Mouse (Mus musculus) cerebellum, postnatal 10 days (tissue): Measurements from ENCODE around the gene Pax4.
A peak's percentile ranks its signal among the peaks of the same experiment; 100 is the strongest.

Experiments used
- DNase-seq, 2 experiments: peaks; one replicate each; pipeline ENCODE4 v3.0.0; 2021; ENCODE audit warnings: mixed read lengths in 2 of 2

The Pax4 gene

DNA sequence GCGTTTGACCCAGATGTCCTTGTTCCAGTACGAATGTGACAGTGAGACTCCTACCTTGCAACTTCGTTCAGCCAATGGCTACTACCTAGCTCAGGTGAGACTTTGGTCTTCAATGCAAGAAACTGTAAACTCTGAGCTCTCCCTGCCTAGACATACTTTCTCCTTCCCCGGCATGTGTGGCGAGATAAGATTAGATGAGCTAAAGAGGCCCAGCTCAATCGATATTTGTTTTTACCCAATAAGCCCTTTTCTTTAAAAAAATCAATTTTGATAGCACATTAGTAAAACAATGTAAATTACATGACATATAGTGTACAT is 17.7 kb downstream of the Pax4 start:
- no peak for DNase-seq

DNA sequence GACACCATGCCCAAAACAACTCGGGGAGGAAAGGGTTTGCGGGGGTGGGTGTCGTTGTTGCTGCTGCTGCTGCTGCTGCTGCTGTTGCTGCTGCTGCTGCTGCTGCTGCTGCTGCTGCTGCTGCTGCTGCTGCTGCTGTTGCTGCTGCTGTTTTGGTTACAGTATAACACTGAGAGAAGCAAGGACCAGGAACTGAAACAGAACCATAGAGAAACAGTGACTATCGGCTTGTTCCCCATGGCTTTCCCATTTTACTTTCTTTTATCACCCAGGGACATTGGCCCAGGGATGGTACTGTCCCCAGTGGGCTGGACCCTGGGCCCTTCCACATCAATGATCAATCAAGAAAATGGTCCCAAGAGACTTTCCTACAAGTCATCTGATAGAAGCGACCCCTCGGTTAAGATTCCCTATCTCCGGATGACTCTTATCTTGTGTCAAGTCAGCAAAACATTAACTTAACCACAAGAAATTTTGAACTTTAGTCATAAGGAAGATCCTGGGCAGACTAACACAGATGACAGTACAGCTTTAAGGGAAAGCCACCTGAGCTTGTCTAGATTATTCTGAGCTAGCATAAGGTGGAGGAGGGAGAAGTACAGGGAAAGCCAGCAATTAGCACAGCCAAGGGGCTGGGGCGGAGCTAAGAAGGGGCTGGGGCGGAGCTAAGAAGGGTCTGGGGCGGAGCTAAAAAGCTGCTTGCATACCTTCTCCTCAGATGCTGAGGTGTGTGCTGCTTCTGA is 18.2 kb downstream of the Pax4 start:
- no peak for DNase-seq

DNA sequence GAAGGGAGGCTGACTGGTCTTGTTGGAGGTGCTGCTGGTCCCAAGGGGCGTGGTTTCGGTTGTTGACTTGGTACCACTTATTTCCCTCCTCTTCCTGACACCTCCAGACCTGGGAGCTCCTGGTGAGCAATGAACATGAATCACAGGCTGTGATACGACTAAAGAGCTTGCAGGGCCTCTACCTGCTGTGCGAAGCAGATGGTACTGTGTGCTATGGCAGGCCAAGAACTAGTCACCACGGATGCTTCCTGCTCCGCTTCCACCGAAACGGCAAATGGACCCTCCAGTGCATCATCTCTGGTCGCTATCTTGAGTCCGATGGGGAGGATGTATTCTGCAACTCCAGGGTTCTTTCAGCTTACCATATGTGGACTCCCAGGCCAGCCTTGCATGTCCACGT is 19.3 kb downstream of the Pax4 start:
- peak in 1 of 2 experiments; percentile 54 for DNase-seq

DNA sequence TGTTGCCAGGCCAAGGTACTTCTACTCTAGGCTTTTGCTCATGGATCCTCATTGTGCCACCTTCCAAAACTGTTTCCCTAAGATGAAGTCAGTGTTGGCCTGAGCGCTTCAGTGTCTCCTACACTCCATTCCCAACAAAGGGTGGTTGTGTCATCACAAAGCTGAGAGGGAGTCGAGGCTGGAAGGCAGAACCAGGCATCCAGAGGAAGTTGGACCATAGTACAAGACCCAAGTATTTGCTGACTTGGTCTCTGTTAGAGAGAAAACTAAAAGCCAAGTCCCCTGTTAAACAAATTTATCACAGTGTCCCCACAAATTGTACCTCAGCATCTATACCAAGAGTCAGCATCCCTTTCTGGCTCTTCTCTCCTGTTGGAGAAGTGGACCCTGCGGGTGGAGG is 20.9 kb downstream of the Pax4 start, which contains the start of gene Gcc1:
Gene Gcc1 (minus strand): TSS at position 101 of the 400 bp plus-strand sequence.
- no peak for DNase-seq

DNA sequence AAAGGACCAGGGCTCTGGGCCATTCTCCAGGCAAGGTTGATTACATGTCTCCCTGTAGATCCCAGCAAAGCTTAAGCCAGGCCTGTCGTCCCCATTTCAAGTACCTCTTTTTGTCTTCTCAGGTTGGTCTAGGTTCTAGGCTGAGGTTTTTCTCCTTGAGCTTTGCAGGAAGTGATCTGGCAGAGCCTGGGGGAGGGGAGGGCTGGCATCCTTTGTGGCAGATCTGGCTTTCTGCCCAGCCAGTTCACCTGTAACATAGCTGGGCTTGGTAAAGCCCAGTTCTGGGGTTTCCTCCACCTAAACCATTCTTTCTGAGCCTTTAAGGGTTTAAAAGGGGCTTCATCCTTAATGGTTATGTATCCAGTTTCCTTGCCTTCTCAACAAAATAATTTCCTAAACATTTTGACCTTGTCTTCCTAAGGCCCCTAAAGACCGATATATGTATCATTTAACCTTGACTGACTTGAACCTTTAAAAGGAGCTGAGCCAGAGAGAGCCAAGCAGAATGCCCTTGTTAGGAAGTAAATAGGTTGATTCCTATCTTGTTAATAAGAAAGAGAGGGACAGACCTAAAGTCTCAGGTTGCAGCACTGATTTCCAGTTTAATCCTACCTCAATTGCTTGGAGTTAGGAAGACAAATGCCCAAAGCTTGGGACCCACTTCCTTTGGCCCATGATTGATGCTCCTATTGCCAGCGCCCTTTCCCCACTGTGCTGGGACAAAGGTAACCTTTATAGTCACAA is 21.9 kb downstream of the Pax4 start, which contains the start of gene Fscn3:
Gene Fscn3 (plus strand): TSS at position 694 of the 744 bp plus-strand sequence.
- DNase-seq = peak; percentile 53 to 59

DNA sequence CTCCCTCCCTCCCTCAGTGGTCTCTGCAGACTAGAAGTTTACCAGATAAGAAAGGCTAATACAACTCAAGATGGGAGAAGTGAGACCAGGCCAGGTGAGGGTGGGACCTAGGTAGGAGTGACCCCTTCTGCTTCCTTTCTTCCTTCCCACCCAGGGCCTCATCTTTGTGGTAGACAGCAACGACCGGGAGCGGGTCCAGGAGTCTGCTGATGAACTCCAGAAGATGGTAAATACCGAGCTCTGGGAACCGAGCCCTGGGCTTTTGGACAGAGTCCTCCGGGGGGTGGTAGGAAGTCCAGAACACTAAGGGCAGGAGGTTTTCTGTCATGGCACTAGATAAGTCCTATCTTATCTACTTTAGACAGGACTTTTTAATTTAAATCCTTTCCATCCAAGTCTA is 24.1 kb downstream of the Pax4 start:
- DNase-seq = peak; percentile 19 to 36

DNA sequence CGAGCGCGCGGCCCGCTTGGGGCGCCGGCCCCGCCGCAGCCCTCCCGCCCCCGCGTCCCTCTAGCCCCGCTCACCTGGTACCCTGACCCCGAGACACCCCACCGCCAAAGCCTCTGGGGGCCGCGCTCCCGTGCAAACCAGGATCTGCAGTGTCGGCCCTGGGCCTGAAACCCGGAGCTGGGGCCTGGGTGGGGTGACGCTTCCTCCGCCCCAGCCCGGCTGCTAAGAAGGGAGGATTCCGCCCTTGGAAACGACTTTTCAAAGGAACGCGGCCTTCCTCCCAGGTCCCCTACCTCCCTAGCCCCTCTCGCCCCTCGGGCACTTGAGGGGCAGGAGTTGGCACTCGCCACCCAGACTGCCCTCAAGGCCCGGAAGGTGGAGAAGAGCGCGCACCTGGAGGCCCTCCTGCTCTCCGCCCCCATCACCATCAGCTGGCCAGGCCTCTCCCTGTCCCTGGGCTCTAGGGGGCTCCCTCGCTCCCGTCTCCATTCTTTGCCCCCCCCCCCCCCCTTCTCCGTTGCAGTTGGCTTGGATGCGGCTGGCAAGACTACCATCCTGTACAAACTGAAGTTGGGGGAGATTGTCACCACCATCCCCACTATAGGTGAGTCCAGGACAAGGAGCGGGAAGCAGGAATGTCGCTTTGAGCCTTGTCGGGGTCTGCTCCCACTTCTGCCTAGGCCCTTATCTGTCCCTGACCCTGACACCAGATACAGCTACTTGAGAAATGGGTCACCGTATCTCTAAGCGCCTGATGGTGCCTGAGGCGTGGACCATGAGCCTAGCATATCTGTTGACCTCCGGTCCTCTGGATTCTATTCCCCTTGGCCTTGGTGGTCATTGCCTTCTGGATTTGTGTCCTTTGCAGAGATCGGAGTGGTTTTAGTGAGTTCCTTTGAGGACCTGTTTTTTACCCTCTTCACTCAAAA is 25.1 kb downstream of the Pax4 start:
- peak; percentile 76 to 79 for DNase-seq

DNA sequence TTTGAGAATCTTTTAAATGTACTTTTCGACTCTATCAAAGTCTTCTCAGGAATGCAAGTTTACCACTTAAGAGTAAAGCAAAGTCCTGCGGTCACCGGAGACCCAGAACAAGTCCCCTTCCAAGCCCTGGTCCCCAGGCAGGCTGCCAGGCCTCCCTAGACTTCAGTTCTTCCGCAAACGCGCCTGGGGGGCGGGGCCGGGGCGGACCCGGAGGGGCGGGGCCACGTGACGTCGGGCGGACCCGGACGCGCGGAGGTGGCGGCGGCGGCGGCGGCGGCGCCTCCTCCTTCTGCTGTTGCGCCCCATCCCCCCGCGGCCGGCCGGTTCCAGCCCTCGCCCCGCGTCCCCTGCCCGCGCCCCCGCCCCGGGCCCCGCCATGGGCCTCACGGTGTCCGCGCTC is 25.8 kb downstream of the Pax4 start, which contains the start of gene Arf5:
Gene Arf5 (plus strand): TSS at position 248 of the 400 bp plus-strand sequence.
- DNase-seq = peak; percentile 98 to 99

DNA sequence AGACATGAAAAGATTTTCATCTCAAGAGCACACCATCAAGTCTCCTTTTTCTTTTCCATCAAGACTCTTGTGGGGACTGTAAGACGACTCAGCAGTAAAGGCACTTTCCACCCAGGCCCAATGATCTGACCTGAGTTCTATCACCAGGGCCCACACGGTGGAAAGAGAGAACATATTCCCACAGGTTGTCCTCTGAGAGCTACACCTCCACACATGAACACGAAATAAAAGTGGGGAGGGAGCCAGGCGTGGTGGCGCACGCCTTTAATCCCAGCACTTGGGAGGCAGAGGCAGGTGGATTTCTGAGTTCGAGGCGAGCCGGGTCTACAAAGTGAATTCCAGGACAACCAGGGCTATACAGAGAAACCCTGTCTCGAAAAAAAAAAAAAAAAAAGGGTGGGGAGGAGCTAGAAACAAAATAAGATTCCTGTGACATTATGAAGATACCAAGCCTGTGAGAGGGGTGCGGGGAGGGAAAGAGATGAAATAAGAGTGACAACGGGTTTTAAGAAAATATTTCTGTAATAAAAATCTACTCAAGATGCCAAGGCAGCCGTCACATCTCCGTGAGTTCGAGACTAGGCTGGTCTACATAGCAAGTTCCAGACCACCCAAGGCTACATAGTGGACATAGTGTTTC is 26.4 kb downstream of the Pax4 start:
- peak in 1 of 2 experiments; percentile 12 for DNase-seq

DNA sequence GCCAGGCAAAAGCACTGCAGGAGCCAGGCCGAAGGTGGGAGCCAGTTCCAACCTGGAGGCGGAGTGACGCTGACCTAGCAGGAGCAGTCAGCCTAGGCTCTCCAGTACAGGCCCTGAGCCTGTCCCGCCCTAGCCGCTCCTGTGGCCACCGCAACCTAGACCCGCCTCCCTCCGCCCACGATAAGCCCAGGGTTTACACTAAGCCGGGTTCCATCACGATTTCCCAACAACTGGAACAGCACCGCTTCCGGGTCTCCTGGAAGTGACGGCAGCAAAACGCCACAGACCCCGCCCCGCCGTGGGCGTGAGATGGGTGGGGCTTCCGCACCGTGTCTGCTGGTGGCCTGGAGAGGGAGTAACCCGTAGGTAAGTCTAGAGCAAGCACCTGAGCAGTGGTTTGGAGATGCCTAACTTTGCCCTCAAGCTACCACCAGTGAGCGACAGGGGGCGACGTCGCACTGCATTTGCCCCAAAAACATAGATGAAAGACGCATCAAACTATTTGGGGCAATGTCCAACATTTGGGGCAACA is 27.6 kb downstream of the Pax4 start:
- peak; percentile 95 to 96 for DNase-seq

DNA sequence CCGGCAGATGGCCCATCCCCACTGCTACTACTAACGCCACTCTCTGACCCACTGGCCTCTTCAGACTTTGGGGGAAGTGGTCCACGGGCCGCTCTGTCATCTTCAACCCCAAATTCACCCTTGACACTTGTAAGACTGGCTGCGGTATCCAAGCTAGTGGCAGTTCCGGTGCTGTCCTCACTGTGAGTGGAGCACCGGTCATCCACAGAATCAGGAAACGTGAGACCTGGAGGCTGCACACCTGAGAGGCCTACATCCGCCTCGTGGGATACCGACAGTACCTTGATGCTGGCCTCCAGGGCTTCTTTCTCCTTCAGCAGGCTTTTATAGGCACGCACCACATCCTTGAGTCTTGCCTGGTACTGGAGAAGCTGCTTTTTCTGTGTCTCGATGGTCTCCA is 28.3 kb downstream of the Pax4 start:
- peak in 1 of 2 experiments; percentile 8 for DNase-seq

DNA sequence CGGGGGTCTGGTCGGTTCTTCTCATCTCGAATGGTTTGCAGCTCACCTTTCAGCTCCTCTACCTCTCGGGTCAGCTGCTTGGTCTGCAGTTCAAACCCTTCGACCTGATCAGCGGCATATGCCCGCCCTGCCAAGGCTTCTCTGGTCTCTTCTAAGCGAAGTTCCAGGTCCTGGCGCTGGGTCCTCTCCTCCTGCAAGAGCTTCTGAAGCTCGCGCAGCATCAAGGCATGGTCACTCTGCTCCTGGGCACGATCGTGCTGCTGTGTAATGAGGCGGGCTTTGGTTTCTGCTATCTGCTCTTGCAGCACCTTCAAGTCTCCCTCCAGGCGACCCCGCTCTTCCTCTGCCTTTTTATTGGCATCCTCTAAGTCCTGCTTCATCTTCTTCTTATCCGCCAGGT is 28.8 kb downstream of the Pax4 start:
- DNase-seq = peak; percentile 15 to 27

DNA sequence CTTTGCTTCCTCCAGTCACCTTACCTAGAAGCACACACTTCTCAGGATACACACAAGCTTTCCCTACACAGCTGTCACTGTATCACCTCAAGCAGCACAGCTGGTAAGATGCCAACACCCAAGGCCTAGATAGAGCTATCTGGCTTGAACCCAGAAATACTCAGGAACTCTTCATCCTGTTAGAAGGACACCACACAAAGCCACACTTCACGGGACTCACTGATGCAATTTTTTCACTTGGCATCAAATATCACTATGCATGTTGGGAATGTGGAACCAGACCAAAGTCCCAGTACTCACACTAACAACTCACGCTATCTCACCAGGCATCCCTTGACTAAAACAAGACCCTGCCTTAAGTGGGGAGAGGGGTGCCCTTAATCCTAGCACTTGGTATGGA is 29.5 kb downstream of the Pax4 start:
- peak in 1 of 2 experiments; percentile 16 for DNase-seq

DNA sequence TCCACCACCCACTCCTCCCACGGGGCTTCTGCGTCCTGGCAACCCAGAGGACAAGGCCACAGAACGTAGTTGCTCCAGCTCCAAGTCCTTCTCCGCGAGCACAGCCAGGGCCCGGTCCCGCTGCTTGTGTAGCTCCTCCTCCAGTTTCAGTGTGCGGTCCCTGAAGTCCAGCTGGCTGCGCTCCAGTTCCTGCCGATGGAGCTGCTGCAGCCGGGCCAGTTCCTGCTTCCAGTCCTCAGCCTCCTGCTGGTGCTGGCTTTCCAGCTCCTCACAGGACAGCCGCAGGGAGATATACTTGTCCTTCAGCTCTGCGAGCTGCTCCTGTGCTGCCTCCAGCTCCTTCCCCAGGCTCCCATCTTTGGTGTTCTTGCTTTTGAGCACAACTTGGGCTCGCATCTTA is 30.7 kb downstream of the Pax4 start:
- DNase-seq = peak; percentile 82 to 90

DNA sequence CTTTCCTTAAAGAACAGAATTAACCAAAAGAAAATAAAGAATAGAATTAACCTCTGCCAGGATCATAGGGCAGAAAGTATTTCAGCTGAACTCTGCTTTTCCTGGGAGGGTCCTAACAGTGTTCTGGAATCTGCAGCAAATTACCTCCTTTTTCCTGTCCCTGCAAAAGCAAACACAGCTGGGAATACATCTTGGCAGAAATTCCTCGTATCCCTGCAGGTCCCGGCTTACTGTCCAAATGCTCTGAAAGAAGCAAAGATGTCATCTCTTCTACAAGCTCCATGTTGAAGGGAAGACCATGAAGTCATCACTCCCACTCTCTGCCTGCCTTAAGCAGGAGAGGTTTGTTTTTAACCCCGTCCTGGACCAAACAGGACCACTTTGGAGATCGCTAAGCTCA is 32.2 kb downstream of the Pax4 start:
- DNase-seq = no peak

DNA sequence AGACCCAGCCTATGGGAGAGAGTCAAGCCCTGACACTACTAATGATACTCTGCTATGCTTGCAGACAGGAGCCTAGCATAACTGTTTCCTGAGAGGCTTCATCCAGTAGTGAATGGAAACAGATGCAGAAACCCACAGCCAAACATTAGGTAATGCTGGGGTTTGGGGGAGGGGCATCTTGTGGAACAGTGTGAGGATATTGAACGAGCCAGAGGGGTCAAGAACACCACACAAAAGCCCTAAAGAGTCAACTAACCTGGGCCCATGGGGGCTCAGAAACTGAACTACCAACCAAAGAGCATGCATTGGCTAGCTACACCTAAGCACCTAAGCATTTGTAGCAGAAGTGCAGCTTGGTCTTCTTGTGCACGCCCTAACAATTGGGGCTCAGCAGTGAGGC is 37.9 kb downstream of the Pax4 start:
- DNase-seq = no peak

DNA sequence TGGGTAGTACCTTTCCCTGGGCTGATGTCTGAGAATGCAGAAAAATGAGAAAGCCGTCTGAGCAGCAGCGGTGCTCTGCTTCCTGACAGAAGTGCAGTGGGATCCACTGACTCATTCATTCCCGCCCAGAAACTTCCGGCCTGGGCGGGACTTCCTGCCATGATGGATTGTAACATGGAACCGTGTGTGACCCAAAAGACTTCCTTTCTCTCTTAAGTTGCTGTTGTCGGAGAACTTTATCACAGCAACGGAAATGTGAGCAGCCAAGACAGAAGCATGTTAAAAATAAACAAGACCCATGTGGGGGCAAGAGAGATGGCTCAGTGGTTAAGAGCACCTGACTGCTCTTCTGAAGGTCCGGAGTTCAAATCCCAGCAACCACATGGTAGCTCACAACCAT is 39.1 kb downstream of the Pax4 start:
- no peak for DNase-seq

DNA sequence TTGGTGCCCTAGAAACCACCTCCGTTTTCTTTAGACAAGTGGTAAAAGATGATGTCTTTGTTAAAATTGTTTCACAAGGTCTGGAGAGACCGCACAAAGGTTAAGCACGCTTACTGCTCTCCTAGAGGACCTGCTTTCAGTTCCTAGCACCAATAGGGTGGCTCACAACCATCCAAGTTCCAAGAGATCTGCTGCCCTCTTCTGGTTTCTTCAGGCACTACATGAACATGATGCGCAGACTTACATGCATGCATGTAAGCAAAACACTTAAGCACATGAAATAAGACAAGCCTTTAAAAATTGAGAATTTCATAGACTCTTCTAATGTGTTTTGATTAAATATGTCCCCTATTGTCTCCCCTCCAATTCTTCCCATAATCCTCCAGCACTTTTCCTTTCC is 49.4 kb downstream of the Pax4 start:
- DNase-seq = peak; percentile 16 to 26

DNA sequence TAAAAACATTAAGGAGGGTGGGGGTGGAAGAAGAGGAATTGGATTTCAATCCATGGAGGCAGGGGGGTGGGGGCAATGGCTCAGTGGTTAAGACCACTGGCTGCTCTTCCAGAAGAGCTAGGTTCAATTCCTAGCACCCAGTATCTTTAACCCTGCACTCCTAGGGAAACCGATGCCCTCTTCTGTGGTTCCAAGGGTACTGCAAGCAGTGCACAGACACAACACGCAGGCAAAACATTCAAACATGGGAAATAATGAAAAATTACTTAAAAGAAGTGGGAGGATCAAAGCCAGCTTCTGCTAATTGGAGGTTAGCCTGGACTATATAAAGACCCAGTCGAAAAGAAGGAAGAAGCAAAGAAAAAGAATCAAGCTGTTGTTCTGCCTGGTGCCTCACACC is 50.4 kb downstream of the Pax4 start:
- DNase-seq = peak; percentile 13 to 19

DNA sequence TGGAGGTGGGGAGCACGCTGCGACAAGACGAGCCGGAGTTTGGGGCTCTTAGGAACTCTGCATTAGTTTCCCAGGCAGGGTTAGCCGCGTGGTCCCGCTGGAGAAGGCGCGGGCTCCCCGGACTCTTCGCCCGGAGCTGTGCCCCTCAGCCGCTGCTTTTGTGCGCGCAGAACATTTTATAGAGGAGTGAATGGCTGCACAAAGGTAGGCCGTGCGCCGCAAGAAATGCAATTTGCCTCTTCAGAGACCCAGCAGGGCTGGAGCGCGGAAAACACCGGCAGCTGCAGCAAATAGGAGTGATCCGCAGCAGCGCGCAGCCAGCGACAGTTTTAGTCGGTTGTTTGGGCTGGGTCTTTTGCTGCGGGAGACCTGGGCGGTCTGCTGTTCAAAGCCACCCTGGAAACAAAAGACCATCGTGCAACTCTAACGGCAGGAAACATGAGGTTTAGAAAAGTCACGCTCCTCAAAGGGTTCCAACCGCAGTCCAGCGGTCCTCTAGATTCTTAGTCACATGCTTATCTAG is 51.4 kb downstream of the Pax4 start, which contains the start of gene Zfp800:
Gene Zfp800 (minus strand): TSS at position 325 of the 523 bp plus-strand sequence.
- DNase-seq = peak; percentile 46 to 55

DNA sequence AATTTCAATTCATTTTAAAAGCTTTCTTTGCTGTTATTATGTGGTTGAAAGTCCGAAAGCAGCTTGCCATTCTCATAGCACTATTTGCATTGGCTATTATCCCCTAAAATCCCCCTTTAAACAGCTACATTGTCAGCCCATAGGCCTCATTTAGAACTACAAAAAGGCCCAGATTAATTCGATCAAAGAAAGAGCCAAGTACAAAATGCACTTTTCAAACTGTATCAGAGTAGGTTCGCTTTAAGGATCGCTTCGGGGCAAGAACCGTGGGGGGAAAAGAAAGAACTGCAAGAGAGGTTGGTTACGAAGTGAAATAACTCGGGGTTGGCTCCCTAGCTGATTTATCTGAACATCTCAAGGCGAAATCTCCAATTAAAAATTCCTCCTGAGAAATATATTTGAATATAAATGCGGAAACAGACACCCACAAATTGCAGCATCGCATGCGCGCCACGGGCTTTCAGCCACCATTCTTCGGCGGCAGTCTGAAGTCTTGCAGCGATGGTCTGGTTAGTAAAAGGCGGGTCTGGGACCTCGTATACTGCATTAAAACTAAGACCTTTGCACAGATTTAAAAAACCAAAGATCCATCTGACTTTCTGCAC is 52.2 kb downstream of the Pax4 start:
- peak; percentile 39 to 51 for DNase-seq
